Mouse (Mus musculus) gastrocnemius, postnatal 25 days (tissue): ENCODE data around the gene Isoc2a. TPM values are rescaled to one million over a fixed set of nuclear protein-coding genes. Genes with fewer than 3 reads are reported as not detected.
"Not testable (repeated sequence)": the region's sequence is repeated elsewhere in the genome, so short reads cannot be mapped to it uniquely, and the experiment has no call there.

Experiments used
- DNase-seq: peaks from one replicate; pipeline ENCODE4 v3.0.0; 2022
- long read RNA-seq, 2 experiments: library from polyadenylated mRNA; stranded (forward); transcript quantifications; one replicate each; pipeline ENCODE4 v2.0.0; 2021
- total RNA-seq, 2 experiments: library from RNA; stranded (reverse); gene quantifications; 1 replicate in 1 of 2; 2 replicates in 1 of 2; pipeline ENCODE4 v1.2.3; 2021

Gene Isoc2a
- 10 to 100 TPM; 21.4 to 24.3 TPM for total RNA-seq
- long read RNA-seq, experiment 1, partial matches to known transcripts, result 0 of 11 reads
- long read RNA-seq, experiment 1, other reads (novel, unspliced or antisense), result 11 of 11 reads
- long read RNA-seq, experiment 2, partial matches to known transcripts, result 1 of 3 reads
- long read RNA-seq, experiment 2, other reads (novel, unspliced or antisense), result 2 of 3 reads

DNA sequence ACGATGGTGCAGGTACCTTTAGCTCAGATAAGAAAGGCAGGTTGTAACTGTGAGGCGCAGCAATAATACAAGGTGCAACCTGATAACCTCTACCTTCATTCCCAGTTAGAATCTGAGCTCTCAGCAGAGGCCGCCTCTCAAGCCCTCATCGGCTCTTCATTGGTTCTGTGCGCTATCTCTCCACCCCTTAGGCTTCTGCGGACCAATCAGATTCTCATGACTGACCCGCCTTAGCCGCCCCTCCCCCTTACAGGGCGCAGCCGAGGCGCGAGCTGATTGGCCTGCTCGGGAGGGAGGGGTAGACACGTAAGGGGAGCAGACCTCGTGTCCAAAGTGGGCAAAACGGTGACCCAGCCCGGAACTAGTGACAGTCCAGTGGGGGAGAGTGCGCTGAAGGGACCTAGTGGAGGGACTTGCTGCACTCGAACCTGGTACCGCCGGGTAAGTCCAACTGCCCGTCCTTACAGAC lies at the start of gene Isoc2a:
Isoc2a (plus strand) TSS at position 401 of the 469 bp plus-strand sequence.
- DNase-seq, result peak; percentile 93

- no peak for DNase-seq
These were observed 46.5 kb upstream of the Isoc2a start for GRCm38 (mm10) chr7:4830476-4830875.

DNA sequence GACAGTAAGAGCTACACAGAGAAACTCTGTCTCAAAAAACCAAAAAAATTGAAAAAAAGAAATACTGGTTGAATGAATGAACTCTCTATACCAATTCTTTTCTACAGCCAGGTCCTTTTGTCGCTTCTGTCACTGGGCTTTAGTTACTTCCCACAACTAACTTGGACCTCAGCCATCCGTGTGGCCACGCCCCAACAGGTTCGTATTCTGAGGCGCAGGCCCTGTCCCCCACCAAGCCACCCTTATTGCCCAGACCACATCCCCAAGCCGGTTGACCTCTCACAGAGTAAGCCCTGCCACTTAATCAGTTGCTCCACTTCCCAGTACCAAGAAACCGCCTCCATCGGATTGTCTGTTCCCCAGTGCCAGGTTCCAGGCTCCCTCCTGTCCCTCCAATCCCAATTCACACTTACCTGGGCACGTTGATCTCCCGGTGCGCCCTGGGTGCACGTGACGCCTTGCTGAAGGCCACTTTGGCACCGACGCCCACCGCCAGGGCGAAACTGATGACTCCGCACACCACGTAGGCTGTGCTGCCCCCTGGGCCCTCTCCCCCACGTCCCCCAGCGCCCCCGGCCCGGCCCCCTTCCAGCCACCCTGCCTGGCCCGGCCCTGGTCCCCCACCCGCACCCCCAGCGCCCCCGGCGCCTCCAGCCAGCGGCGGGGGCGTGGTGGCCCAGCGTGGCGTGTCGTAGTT lies 41.2 kb upstream of the Isoc2a start:
- DNase-seq, result no peak

DNA sequence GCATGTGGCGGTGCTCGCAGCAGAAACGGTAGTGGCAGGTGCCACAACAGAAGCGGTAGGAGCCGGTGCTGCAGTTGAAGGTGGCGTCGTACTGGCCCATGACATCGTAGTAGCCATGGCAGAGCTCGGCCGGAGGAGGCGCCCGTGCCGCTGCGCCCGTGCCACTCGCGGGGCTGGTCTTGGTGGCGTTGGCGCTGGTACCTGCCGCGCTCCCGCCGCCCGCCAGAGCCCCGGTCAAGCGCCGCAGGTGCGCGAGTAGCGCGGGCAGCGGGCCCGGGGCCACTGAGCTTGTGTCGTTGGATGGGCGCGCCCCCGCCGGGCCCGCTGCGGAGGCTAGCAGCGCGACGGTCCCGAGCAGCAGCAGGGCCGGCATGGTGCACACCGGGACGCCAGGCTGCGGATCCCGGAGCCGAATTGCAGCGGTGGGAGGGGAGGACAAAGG lies 40.6 kb upstream of the Isoc2a start:
- peak; percentile 37 for DNase-seq

DNA sequence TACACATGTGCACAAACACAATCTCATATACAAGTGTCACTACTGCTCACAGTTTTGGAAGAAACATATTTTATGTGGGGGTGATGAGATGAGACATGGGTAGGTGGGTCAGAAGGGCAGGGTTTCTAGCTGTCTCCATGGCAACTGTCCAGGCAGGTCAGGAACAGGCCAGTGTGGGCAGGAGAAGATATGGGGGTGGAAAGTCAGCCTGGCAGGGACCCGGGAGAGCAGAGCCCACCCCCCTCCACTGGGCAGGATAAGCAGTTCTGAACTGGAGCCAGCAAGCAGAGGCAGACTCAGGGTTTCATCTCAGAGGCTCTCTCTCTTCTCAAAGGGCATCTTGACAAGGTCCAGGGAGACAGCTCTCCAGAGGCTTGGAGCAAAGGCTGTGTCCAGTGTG lies 39.3 kb upstream of the Isoc2a start:
- no peak for DNase-seq

DNA sequence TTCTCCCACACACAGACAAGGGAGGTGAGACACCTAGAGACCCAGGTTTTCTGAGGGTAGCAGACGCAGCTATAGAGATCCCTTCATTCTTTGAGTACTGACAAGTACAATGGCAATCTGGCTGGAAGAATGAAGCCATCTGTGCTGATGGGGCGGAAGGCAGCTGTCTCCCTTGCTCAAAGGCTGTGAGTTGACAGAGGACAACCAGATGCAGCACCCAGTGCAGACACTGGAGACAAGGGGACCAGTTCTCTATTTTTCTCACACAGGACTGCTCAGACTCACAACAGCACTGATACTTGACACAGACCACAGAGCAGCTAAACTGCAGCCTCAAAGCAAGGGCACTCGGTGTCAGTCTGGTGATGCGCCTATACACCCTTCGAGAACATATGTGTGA lies 34.9 kb upstream of the Isoc2a start:
- no peak for DNase-seq

DNA sequence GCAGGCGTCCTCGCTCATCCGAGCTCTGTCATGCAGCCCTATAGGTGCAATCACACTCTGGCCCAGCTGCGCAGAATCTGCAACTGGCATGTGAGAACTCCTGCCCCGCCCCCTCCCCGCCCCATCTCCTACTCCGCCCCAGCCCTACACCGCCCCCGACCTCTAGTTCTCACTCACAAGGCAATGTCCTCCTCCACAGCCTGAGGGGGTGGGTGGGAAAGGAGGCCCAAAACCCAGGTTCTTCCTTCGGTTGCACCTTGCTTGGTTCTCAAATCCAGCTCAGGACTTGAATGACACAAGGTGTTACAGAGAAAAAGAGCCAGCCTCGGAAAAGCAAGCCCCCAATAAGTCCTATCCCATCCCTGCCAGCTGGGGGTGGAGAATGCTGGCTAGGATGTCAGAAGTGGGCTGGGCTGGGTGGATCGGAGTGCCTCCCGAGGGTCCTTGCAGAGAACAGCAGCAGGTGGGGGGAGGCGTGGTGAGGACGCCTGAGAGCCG lies 34.3 kb upstream of the Isoc2a start:
- no peak for DNase-seq

GRCm38 (mm10) chr7:4843604-4844244 lies 33.2 kb upstream of the Isoc2a start:
- DNase-seq, result no peak

DNA sequence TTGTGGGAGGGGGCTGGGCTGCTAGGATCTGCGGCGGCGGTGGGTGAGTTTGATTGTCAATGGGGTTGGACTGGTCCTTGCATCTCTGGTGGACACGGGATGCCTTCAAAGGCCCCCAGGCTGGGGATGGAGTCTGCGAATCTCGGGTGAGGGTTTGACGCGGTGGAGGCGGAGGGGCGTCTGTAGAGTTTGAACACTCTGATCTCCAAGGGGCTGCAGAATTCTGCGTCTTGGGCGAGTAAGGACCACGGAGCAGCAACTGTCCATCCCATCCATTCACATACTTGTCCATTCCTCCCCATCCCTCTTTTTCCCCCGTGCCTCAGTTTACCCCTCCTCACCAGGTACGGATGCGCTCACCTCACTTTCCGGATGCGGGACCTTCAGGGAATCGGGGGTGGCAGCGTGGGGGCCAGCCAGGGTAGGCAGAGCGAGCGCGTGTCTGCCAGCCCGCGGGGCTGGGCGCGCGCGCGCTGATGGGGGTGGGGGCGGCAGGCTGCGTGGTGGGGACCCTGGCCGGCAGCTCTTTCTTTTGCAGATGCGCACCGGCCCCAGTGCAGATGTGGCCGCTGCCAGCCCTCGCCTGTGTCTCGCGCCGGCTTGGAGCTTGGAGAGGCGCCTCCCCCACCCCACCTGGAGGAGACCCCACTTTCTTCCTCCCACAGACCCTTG lies 32.6 kb upstream of the Isoc2a start, which contains the start of gene Shisa7:
Shisa7 (minus strand) TSS at position 452 of the 672 bp plus-strand sequence.
- DNase-seq, result no peak

- DNase-seq, result no peak
These were observed 32.0 kb upstream of the Isoc2a start for GRCm38 (mm10) chr7:4844917-4845309.

DNA sequence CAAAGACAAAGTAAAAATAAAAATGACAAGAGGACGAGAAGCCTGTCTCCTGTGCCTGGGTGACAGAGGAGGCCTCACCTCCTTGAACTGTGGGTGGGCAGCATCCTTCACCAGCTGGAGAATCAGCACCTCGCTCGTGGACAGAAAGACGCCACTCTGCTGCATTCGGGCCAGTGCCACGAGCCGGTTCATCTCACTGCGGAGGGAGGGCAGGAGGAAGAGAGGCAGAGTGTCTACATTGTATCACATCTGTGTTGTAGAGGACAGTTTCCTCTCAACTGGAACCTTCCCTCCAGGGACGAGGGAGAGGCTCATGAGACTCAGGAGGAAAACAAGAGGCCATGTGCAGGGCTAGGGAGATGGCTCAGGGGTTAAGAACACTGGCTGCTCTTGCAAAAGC lies 27.6 kb upstream of the Isoc2a start:
- DNase-seq, result no peak

GRCm38 (mm10) chr7:4850621-4851314 lies 26.2 kb upstream of the Isoc2a start:
- DNase-seq, result no peak

- no peak for DNase-seq
These were observed 25.7 kb upstream of the Isoc2a start for GRCm38 (mm10) chr7:4851315-4851688.

GRCm38 (mm10) chr7:4853613-4854012 lies 23.3 kb upstream of the Isoc2a start:
- no peak for DNase-seq

DNA sequence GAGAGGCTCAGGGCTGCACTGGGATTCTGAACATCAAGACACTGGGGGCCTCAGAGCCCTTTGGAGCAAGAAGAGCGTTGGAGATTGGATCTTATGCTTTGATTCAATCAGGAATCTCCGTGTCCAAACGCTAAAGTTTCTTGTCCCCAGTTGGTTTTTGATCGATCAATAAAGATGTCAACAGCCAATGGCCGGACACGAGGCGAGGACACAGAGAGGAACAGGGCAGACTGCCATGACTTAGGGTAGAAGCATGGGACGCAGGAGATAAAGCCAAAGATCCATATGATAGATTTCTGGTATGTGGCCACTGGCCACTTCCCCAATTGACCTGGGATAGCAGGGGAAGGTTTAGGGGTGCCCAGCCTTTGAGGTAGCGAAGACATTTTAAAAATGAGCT lies 20.4 kb upstream of the Isoc2a start:
- DNase-seq, result no peak

GRCm38 (mm10) chr7:4857321-4857720 lies 19.6 kb upstream of the Isoc2a start:
- no peak for DNase-seq

- no peak for DNase-seq
These were observed 17.5 kb upstream of the Isoc2a start for GRCm38 (mm10) chr7:4859418-4859978.

GRCm38 (mm10) chr7:4860926-4861325 lies 16.0 kb upstream of the Isoc2a start:
- DNase-seq, result not testable (repeated sequence)

DNA sequence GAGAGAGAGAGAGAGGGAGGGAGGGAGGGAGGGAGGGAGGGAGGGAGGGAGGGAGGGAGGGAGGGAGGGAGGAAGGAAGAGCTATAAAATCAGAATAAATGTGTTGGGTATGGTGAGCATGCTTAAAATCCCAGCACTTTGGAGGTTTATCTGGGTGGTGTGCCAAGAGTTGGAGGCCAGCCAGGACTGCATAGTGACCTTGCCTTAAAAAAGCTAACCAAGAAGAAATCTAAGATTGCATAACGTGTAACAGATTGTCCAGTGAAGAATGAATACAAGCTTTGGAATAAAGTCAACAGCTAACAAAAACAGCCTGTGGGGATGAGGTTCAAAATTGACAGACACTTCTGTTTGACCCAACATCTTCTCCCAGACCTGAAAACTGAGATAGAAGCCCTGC lies 13.9 kb upstream of the Isoc2a start:
- peak; percentile 35 for DNase-seq

DNA sequence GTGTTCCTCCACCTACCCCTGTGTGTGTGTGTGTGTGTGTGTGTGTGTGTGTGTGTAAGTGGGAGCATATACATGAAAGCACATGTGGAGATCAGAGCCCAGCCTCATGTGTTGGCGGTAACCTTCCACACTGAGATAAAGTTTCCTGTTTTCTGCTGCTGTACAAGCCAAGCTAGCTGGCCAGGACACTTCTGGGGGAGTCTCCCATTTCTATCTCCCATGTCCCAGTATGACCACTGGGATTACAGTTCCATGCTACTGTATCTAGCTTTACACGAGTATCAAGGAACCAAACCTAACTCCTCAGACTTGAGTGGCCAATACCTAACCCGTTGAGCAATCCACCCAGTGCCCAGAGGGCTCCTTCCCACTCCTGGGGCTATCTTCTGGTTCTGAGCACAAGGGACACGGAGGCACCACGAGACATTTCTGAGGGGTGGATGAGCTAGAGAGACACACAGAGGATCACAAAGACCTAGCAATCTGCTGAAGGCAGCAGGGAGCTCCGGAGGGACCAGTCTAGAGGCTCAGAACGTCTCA lies 13.3 kb upstream of the Isoc2a start:
- DNase-seq, result no peak

DNA sequence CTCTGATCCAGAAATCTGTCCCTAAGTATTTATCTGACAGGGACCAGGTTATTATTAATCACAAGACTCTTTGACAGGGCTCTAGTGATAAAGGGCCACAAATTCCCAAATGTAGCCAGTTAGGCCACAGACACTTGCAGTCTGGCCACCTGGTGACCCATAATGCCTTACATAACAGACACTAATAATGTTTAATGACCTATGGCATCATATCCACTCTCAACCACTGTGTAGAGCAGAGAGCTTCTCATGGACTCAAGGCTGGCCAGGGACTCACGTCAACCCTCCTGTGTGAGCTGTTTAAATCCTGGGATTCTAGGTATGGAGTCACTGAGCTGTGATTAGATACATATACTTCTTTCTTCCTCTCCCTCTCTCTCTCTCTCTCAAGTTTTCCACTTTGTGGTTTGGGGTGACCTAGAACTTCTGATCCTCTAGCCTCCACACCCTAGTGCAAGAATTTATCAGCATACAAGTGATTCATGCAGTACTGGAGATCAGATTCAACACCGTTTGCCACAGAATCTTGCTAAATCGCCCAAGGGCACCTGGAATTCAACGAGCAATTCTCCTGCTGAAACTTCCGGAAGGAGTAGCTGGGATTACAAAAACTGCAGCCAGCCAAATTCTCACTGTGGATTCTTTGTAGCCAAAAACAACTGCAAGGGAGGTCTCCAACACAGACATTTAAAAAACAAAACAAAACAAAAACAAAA lies 12.7 kb upstream of the Isoc2a start:
- no peak for DNase-seq
